Mouse (Mus musculus) hindbrain, embryonic 16.5 days (tissue): ENCODE data around the gene A530016L24Rik. TPM values are rescaled to one million over a fixed set of nuclear protein-coding genes. Genes with fewer than 3 reads are reported as not detected.

Source experiments
- ATAC-seq: fragments of 200-750 bp; cut with Nextera tagmentation; 2 replicates; pipeline ENCODE4 v1.8.0; 2017; ENCODE audit warnings: moderate TSS enrichment, moderate library complexity
- H3K27ac ChIP-seq: fragments of 300-500 bp; sonication (generic); 2 replicates; pipeline ENCODE4 v1.5.1; 2014; ENCODE audit warnings: low read depth, mild to moderate bottlenecking, control low read depth, low read length, moderate library complexity
- H3K27me3 ChIP-seq: fragments of 300-500 bp; sonication (generic); replicated peaks from 2 replicates; pipeline ENCODE4 v1.6.1; 2014; ENCODE audit warnings: low read length; ENCODE audit not compliant: control insufficient read depth, insufficient read depth
- H3K36me3 ChIP-seq: fragments of 300-500 bp; sonication (generic); 2 replicates; pipeline ENCODE4 v1.6.1; 2014; ENCODE audit warnings: mild to moderate bottlenecking, low read length, moderate library complexity, mixed read lengths; ENCODE audit not compliant: control insufficient read depth, insufficient read depth
- H3K4me1 ChIP-seq: fragments of 300-500 bp; sonication (generic); 2 replicates; pipeline ENCODE4 v1.6.1; 2014; ENCODE audit warnings: low read depth, low read length; ENCODE audit not compliant: control insufficient read depth, insufficient read depth
- H3K4me2 ChIP-seq: fragments of 300-500 bp; sonication (generic); 2 replicates; pipeline ENCODE4 v1.6.1; 2014; ENCODE audit warnings: mild to moderate bottlenecking, low read length, control low read depth, moderate library complexity
- H3K4me3 ChIP-seq: fragments of 300-500 bp; sonication (generic); 2 replicates; pipeline ENCODE4 v1.5.1; 2014; ENCODE audit warnings: mild to moderate bottlenecking, low read length, control low read depth, moderate library complexity
- H3K9ac ChIP-seq: fragments of 300-500 bp; sonication (generic); 2 replicates; pipeline ENCODE4 v1.6.1; 2014; ENCODE audit warnings: low read depth, mild to moderate bottlenecking, control low read depth, low read length, moderate library complexity
- H3K9me3 ChIP-seq: fragments of 300-500 bp; sonication (generic); 2 replicates; pipeline ENCODE4 v1.6.1; 2014; ENCODE audit warnings: mild to moderate bottlenecking, low read length, moderate library complexity; ENCODE audit not compliant: control insufficient read depth
- WGBS: fragments of 180-500 bp; shearing (Covaris S2); extraction: QIAGEN DNeasy Blood & Tissue Kit; methylation state at CpG from one replicate; pipeline ENCODE4 v1.1.7; 2014; 5-methylcytosine and 5-hydroxymethylcytosine counted together
- polyA plus RNA-seq: library from polyadenylated mRNA; unstranded; fragments of >200 nt; fragmentation: Nextera tagmentation; extraction: Ambion mirVana; gene quantifications from 2 replicates; pipeline ENCODE4 v1.2.1, GENCODE M21; 2015

Gene A530016L24Rik
- polyA plus RNA-seq, 1 experiment from 2014 or later: 0.10 TPM

- WGBS: 47% methylated on average over 12 of the region's 12 CpGs
- H3K4me3 ChIP-seq: no peak overlapping the region
- no peaks in the 10 kb centered on the region; the same call in 1 of the 2 replicates for H3K27me3 ChIP-seq
- H3K9ac ChIP-seq: no peak overlapping the region
- no peak overlapping the region for H3K27ac ChIP-seq
- no peak for ATAC-seq
- no peaks in the 10 kb centered on the region for H3K9me3 ChIP-seq
- peaks cover 7% of the 10 kb centered on the region for H3K4me1 ChIP-seq
- no peaks in the 10 kb centered on the region for H3K36me3 ChIP-seq
- no peak overlapping the region for H3K4me2 ChIP-seq
Measured at GRCm38 (mm10) chr12:112462423-112462822, 26.8 kb upstream of the A530016L24Rik start.

GRCm38 (mm10) chr12:112463209-112463608 is 26.0 kb upstream of the A530016L24Rik start:
- Histone ChIP-seq H3K4me2 (no peak overlapping the region), H3K9me3 (no peaks in the 10 kb centered on the region), H3K4me3 (no peak overlapping the region), H3K36me3 (no peaks in the 10 kb centered on the region), H3K27ac (no peak overlapping the region), H3K9ac (no peak overlapping the region), H3K4me1 (peaks cover 3% of the 10 kb centered on the region), H3K27me3 (no peaks in the 10 kb centered on the region; the same call in 1 of the 2 replicates)
- WGBS: 84% methylated on average over 4 of the region's 4 CpGs
- ATAC-seq: no peak

GRCm38 (mm10) chr12:112463750-112464444 is 25.4 kb upstream of the A530016L24Rik start:
- no peak overlapping the region for H3K4me2 ChIP-seq
- no peak overlapping the region for H3K4me3 ChIP-seq
- H3K27ac ChIP-seq: no peak overlapping the region
- no peaks in the 10 kb centered on the region for H3K36me3 ChIP-seq
- peaks cover 3% of the 10 kb centered on the region for H3K4me1 ChIP-seq
- WGBS: 85% methylated on average over 3 of the region's 3 CpGs
- no peaks in the 10 kb centered on the region for H3K9me3 ChIP-seq
- no peak for ATAC-seq
- no peak overlapping the region for H3K9ac ChIP-seq
- H3K27me3 ChIP-seq: no peaks in the 10 kb centered on the region; the same call in 1 of the 2 replicates

GRCm38 (mm10) chr12:112464516-112464915 is 24.7 kb upstream of the A530016L24Rik start:
- Histone ChIP-seq H3K27ac (no peak overlapping the region), H3K4me3 (no peak overlapping the region), H3K9me3 (no peaks in the 10 kb centered on the region), H3K27me3 (no peaks in the 10 kb centered on the region; the same call in 1 of the 2 replicates), H3K4me1 (peaks cover 3% of the 10 kb centered on the region), H3K9ac (no peak overlapping the region), H3K4me2 (no peak overlapping the region), H3K36me3 (no peaks in the 10 kb centered on the region)
- ATAC-seq: no peak
- 82% methylated on average over 3 of the region's 3 CpGs for WGBS

GRCm38 (mm10) chr12:112465928-112466327 is 23.3 kb upstream of the A530016L24Rik start:
- no peak overlapping the region for H3K27ac ChIP-seq
- no peak overlapping the region for H3K4me3 ChIP-seq
- 94% methylated on average over 17 of the region's 17 CpGs for WGBS
- no peak for ATAC-seq
- H3K4me1 ChIP-seq: peaks cover 11% of the 10 kb centered on the region
- no peak overlapping the region for H3K9ac ChIP-seq
- no peaks in the 10 kb centered on the region for H3K27me3 ChIP-seq
- H3K9me3 ChIP-seq: no peaks in the 10 kb centered on the region
- H3K4me2 ChIP-seq: no peak overlapping the region
- H3K36me3 ChIP-seq: no peaks in the 10 kb centered on the region

- ATAC-seq: no peak
- Histone ChIP-seq H3K4me3 (no peak overlapping the region), H3K27ac (no peak overlapping the region), H3K9ac (no peak overlapping the region), H3K9me3 (no peaks in the 10 kb centered on the region), H3K36me3 (no peaks in the 10 kb centered on the region), H3K4me2 (no peak overlapping the region), H3K27me3 (no peaks in the 10 kb centered on the region; the same call in 1 of the 2 replicates), H3K4me1 (peaks cover 11% of the 10 kb centered on the region)
- WGBS: 79% methylated on average over 10 of the region's 10 CpGs
Measured at GRCm38 (mm10) chr12:112467387-112467786, 21.9 kb upstream of the A530016L24Rik start.

- no peaks in the 10 kb centered on the region for H3K9me3 ChIP-seq
- no peaks in the 10 kb centered on the region for H3K36me3 ChIP-seq
- no peaks in the 10 kb centered on the region; the same call in 1 of the 2 replicates for H3K27me3 ChIP-seq
- H3K4me1 ChIP-seq: peaks cover 13% of the 10 kb centered on the region
- no peak overlapping the region for H3K4me2 ChIP-seq
- no peak for ATAC-seq
- no peak overlapping the region for H3K27ac ChIP-seq
- H3K4me3 ChIP-seq: no peak overlapping the region
- no peak overlapping the region for H3K9ac ChIP-seq
- WGBS: 80% methylated on average over 7 of the region's 7 CpGs
Measured at GRCm38 (mm10) chr12:112469393-112469792, 19.9 kb upstream of the A530016L24Rik start.

GRCm38 (mm10) chr12:112470216-112470615 is 19.0 kb upstream of the A530016L24Rik start:
- Histone ChIP-seq H3K9me3 (no peaks in the 10 kb centered on the region), H3K27me3 (peaks cover 5% of the 10 kb centered on the region; the same call in 1 of the 2 replicates), H3K27ac (no peak overlapping the region), H3K4me1 (peaks cover 10% of the 10 kb centered on the region), H3K4me3 (no peak overlapping the region), H3K9ac (no peak overlapping the region), H3K4me2 (no peak overlapping the region), H3K36me3 (no peaks in the 10 kb centered on the region)
- WGBS: 26% methylated on average over 5 of the region's 5 CpGs
- no peak for ATAC-seq

GRCm38 (mm10) chr12:112473777-112474176 is 15.5 kb upstream of the A530016L24Rik start:
- Histone ChIP-seq H3K9me3 (no peaks in the 10 kb centered on the region), H3K4me2 (no peak overlapping the region), H3K27ac (no peak overlapping the region), H3K4me3 (no peak overlapping the region), H3K4me1 (peaks cover 10% of the 10 kb centered on the region), H3K27me3 (peaks cover 5% of the 10 kb centered on the region; the same call in 1 of the 2 replicates), H3K36me3 (no peaks in the 10 kb centered on the region), H3K9ac (no peak overlapping the region)
- 15% methylated on average over 9 of the region's 9 CpGs for WGBS
- peak; percentile 77 for ATAC-seq
